Mouse (Mus musculus) thymus, postnatal 0 days (tissue): ENCODE data around the gene Slc36a3. TPM values are rescaled to one million over a fixed set of nuclear protein-coding genes. Genes with fewer than 3 reads are reported as not detected.

ENCODE experiments used
- DNase-seq: peaks from one replicate; pipeline ENCODE4 v3.0.0-alpha.2; 2015; ENCODE audit warnings: low spot score
- polyA plus RNA-seq: library from polyadenylated mRNA; unstranded; fragments of >200 nt; fragmentation: Nextera tagmentation; extraction: Ambion mirVana; gene quantifications from 2 replicates; pipeline ENCODE4 v1.2.1, GENCODE M21; 2015

Gene Slc36a3
- polyA plus RNA-seq, 1 experiment from 2014 or later: 0.08 TPM

DNA sequence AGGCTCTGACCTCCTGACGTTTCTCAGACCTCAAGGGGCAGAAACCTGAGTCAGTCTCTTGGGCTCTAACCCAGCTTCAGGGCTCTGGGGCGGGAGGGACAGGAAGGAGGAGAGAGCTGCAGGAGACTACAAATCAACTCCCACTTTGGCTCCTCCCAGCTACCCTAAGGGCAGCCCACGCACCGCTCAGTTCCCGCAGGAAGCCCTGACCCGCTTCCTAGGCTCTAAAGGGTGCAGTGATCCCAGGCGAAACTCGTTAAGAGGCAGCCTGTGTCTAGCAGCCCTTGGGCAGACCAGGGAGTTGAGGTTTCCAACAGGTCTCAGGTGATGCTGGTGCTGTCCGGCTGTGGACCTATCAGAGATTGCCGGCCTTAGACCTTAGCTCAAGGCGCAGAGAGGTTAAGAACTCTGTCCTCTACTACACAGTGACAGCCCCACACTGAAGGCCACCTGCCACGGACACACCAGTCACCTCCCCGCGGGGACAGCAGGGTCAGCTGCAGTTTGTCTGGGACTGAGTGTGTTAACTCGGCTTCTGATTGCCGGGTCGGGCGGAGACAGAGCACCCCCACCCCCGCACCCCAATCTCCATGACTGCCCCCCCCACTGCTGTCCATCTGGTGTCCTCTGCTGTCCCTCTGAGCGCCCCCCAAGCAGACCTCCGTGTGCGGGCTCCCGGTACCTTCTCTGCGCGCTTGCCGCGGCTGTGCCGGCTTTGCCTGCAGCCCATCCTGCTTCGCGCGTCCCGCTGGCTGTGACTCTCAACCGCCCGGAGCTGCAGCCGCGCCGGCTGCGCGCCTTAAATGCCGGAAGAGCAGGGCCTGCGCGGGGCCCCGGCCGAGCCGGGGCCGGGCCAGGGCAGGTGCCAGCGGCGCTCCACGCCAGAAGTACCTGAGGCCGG, 73.9 kb downstream of the Slc36a3 start, which contains the start of gene Ccdc69:
Gene Ccdc69 (minus strand): TSS at position 801 of the 901 bp plus-strand sequence.
- DNase-seq: peak; percentile 84

DNA sequence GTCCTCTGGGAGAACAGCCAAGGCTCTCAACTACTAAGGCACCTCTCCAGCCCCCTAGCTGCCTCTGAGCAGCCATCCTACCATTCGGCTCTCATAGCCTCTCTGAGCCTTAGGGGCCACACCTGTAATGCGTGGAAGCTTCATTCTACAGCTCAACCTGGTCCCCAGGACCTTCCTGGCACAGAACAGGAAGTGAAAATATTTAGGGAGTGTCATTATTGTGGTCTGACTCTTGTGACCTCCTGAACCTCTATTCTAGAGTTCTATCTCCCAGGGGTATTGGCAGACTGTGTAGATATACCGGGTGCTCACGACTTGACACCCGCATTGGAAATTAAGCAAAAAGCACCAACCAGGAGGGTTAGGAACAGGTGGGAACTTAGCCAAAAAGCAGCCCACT, 75.3 kb downstream of the Slc36a3 start:
- no peak for DNase-seq

DNA sequence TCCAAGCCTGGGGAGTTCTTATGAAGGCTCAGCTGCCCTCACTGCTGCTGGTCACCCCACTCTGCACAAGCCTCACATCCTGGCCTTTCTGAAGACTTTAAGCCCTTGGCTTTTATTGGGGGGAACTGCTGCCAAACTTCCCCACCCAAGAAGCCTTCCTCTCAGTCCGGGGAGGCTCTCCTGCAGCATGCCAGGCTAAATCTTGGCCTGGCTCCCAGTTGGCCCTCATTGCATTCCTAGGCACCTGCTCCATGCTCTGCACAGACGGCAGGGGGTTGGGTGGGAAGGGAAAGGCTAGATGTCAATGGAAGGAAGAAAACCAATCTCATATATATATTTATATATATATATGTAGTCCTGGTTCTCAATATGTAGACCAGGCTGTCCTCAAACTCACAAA, 75.9 kb downstream of the Slc36a3 start:
- no peak for DNase-seq

Other genes starting within 250 kb of the Slc36a3 start
- 17.0 and 20.4 TPM in 2 replicates for gene Gpx3, start 249.3 kb downstream of the Slc36a3 start, polyA plus RNA-seq
- 40.6 and 40.8 TPM in 2 replicates for gene Tnip1, start 188.8 kb downstream of the Slc36a3 start, polyA plus RNA-seq
- 131 TPM in 2 replicates for gene Anxa6, start 118.3 kb downstream of the Slc36a3 start, polyA plus RNA-seq
- 25.4 and 26.8 TPM in 2 replicates for gene Ccdc69, start 73.6 kb downstream of the Slc36a3 start, polyA plus RNA-seq
- 27.4 and 30.4 TPM in 2 replicates for gene Gm2a, start 53.6 kb downstream of the Slc36a3 start, polyA plus RNA-seq
- gene Slc36a2, start 33.4 kb upstream of the Slc36a3 start, polyA plus RNA-seq: 0.24 and 0.53 TPM in 2 replicates
- 4.2 TPM in 2 replicates for gene Slc36a1, start 52.6 kb upstream of the Slc36a3 start, polyA plus RNA-seq
- 0.51 and 0.55 TPM in 2 replicates for gene Fat2, start 184.9 kb upstream of the Slc36a3 start, polyA plus RNA-seq